Mouse (Mus musculus): ENCODE data around the gene Map3k7cl. TPM values are rescaled to one million over a fixed set of nuclear protein-coding genes. Genes with fewer than 3 reads are reported as not detected.

Map3k7cl gene
- 0.08 TPM in 2 replicates for total RNA-seq (2012; rRNA removed)
- not detected in 2 replicates for total RNA-seq (2014; rRNA removed)
- not detected in 2 replicates for polyA plus RNA-seq (2012; ENCODE audit: insufficient read length, low read depth)

DNA sequence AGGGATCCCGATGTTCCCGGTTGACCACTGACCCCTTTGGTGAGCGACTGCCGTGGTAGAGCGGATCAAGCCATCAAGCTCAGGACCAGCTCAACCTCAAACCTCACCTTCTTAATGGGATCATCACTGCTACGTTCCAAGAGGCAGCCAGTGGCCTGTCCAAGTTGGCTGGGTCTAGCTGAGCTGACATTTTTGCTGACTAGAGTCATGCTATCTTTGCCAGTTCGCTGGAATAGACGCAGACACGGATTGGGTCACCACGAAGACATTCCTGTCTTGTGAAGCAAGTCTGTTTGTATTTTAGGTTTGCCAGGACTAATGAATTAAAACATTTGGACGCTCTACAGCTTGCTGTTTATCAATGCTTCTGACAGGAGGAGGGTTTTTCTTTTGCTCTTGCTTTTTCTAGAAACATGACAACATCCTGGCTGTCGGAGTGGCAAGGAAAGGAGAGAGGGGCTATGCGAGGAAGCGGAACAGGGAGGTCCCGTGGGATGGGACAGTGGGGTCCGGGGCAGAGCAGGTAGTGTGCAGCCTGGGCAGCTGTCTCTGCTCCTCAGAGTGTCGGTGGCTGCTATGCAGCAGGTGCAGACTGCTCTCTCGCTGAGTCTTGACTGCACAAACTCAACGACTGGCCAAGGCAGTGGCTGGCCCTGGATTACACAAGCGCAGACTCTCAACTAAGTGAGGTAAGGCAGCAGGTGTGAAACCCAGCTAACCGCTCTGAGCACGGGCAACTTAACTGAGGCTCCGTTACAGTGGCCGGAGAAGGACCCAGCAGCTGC, at the start of gene Map3k7cl:
TSS of gene Map3k7cl (plus strand) at position 424 of the 785 bp plus-strand sequence.
- TF ChIP-seq CTCF (conservative IDR thresholded peaks at IDR 0.05 in 1 of 2, IDR thresholded peaks at IDR 0.05 in 1 of 2; ENCODE audit: low read depth in 2 of 2, low read length in 2 of 2) (no peak), ZMIZ1 (IDR thresholded peaks at IDR 0.05; ENCODE audit: low read depth, low read length) (no peak), HCFC1 (IDR thresholded peaks at IDR 0.05; ENCODE audit: low read depth, low read length) (no peak), UBTF (IDR thresholded peaks at IDR 0.05; ENCODE audit: low read depth, low read length) (no peak), MAX (IDR thresholded peaks at IDR 0.05; ENCODE audit: low read length) (no peak), MAZ (IDR thresholded peaks at IDR 0.05; ENCODE audit: low read depth, low read length) (no peak), ETS1 (conservative IDR thresholded peaks at IDR 0.05; ENCODE audit: low read depth, low read length) (no peak), SIN3A (IDR thresholded peaks at IDR 0.05; ENCODE audit: low read length) (no peak), CHD1 (IDR thresholded peaks at IDR 0.05; ENCODE audit: low read depth, low read length) (no peak), PAX5 (IDR thresholded peaks at IDR 0.05; ENCODE audit: low read length) (no peak), JUN (IDR thresholded peaks at IDR 0.05; ENCODE audit: insufficient read depth, low read depth, low read length) (no peak), POLR2A (IDR thresholded peaks at IDR 0.05; ENCODE audit: low read depth, low read length) (no peak)
- H3K9me3 ChIP-seq (replicated peaks; ENCODE audit: low read length): no peaks in the 10 kb centered on the region

DNA sequence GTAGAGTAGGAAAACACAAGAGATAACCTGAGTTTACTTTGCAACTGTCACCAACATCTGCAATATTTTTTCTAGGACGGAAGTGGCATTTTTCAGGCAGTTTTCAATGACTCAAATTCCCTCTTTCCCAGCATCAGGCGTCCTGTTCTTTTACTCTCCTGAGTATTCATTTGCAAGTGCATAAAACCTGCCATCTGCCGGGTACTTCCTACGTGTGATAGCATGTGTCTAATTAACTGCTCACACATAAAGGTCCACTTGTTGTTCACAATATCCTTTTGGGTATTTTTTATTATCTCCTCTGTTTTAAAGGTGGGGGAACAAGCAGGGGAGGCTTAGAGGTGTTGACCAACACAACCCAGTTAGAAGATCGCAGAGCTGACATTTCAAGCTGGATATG, 41.4 kb upstream of the Map3k7cl start:
- H3K27ac ChIP-seq (ENCODE audit: insufficient read depth, low read depth): no peak overlapping the region
- no peaks in the 10 kb centered on the region for H3K27me3 ChIP-seq (replicated peaks)
- dilution Hi-C loops (cut with MboI; ENCODE audit: extremely low pct_ligation_motif_present, extremely low pct_unique_long_range_greater_than_20kb, low sequenced_read_pairs) (no loop called here), in situ Hi-C loops (cut with MboI; ENCODE audit: low pct_ligation_motif_present, low pct_unique_long_range_greater_than_20kb, low sequenced_read_pairs) (no loop called here)
- no peak overlapping the region for H3K4me3 ChIP-seq (replicated peaks in 1 of 3; ENCODE audit: low read depth in 2 of 3, low read length in 2 of 3, poor library complexity in 1 of 3)
- H3K9ac ChIP-seq (ENCODE audit: insufficient read depth, low read depth): no peak overlapping the region
- peaks cover 0 to 3% of the 10 kb centered on the region in 2 experiments for H3K36me3 ChIP-seq (replicated peaks in 1 of 2; ENCODE audit: control insufficient read depth in 1 of 2, insufficient read depth in 1 of 2, low read length in 1 of 2)
- H3K4me1 ChIP-seq (ENCODE audit: control insufficient read depth in 1 of 2, insufficient read depth in 2 of 2): peaks cover 7 to 8% of the 10 kb centered on the region in 2 experiments
- H3K4me2 ChIP-seq (ENCODE audit: insufficient read depth, low read depth, poor library complexity, severe bottlenecking): no peak overlapping the region
- H3K79me2 ChIP-seq (replicated peaks; ENCODE audit: control insufficient read depth, extremely low read depth, insufficient read depth, poor library complexity, severe bottlenecking): no peaks in the 10 kb centered on the region
- TF ChIP-seq ETS1 (conservative IDR thresholded peaks at IDR 0.05; ENCODE audit: low read depth, low read length) (no peak), E2F4 (IDR thresholded peaks at IDR 0.05; ENCODE audit: insufficient replicate concordance, low read depth, low read length) (no peak), POLR2A (IDR thresholded peaks at IDR 0.05; ENCODE audit: low read depth, low read length) (no peak), ELF1 (IDR thresholded peaks at IDR 0.05; ENCODE audit: low read depth, low read length) (no peak), CHD2 (IDR thresholded peaks at IDR 0.05; ENCODE audit: low read length) (no peak), MAFK (IDR thresholded peaks at IDR 0.05; ENCODE audit: insufficient replicate concordance, low read length) (no peak)
- no peak for DNase-seq (ENCODE audit: extremely low read depth)
- H3K9me3 ChIP-seq (replicated peaks; ENCODE audit: low read length): no peaks in the 10 kb centered on the region

More for the DNA sequence above, at the start of gene Map3k7cl:
- H3K79me2 ChIP-seq (replicated peaks; ENCODE audit: control insufficient read depth, extremely low read depth, insufficient read depth, poor library complexity, severe bottlenecking): no peaks in the 10 kb centered on the region
- in situ Hi-C loops (cut with MboI; ENCODE audit: low pct_ligation_motif_present, low pct_unique_long_range_greater_than_20kb, low sequenced_read_pairs): no loop called here
- H3K9ac ChIP-seq (ENCODE audit: insufficient read depth, low read depth): no peak within 1 kb of the TSS
- H3K4me2 ChIP-seq (ENCODE audit: insufficient read depth, low read depth, poor library complexity, severe bottlenecking): peak within 1 kb of the TSS; percentile 48; the same call in 1 of the 2 replicates
- peaks cover 4 to 7% of the 10 kb centered on the region in 2 experiments for H3K4me1 ChIP-seq (ENCODE audit: control insufficient read depth in 1 of 2, insufficient read depth in 2 of 2)
- H3K36me3 ChIP-seq (replicated peaks in 1 of 2; ENCODE audit: control insufficient read depth in 1 of 2, insufficient read depth in 1 of 2, low read length in 1 of 2): no peaks in the 10 kb centered on the region
- H3K27ac ChIP-seq (ENCODE audit: insufficient read depth, low read depth): no peak within 1 kb of the TSS
- DNase-seq (ENCODE audit: extremely low read depth): no peak
- H3K27me3 ChIP-seq (replicated peaks): no peaks in the 10 kb centered on the region
- H3K4me3 ChIP-seq (replicated peaks in 1 of 3; ENCODE audit: low read depth in 2 of 3, low read length in 2 of 3, poor library complexity in 1 of 3): no peak within 1 kb of the TSS
- dilution Hi-C loops (cut with MboI; ENCODE audit: extremely low pct_ligation_motif_present, extremely low pct_unique_long_range_greater_than_20kb, low sequenced_read_pairs): no loop called here
